Mouse (Mus musculus) left cerebral cortex, adult 2 months (tissue): ENCODE measurements around the gene Mgat5. TPM values are rescaled to one million over a fixed set of nuclear protein-coding genes. Genes with fewer than 3 reads are reported as not detected.

ENCODE experiments used
- DNase-seq, 2 experiments: peaks; one replicate each; pipeline ENCODE4 v3.0.0; 2021 to 2022; ENCODE audit warnings: low spot score in 2 of 2, mixed read lengths in 1 of 2; ENCODE audit errors: extremely low spot score in 1 of 2
- H3K27ac ChIP-seq: fragments of 200-600 bp; 2 replicates; pipeline ENCODE4 v1.8.1; 2022
- H3K4me3 ChIP-seq: fragments of 200-600 bp; 2 replicates; pipeline ENCODE4 v1.8.1; 2022
- CTCF ChIP-seq: fragments of 200-600 bp; IDR thresholded peaks from 2 replicates; pipeline ENCODE4 v1.8.1; 2022; ENCODE audit warnings: antibody characterized with exemption, mild to moderate bottlenecking, moderate library complexity
- intact Hi-C: fragments of 180-260 bp; cut with DNase I; formaldehyde crosslinking; loops from one replicate; pipeline ENCODE4 v1.15.1; 2025
- total RNA-seq, 2 experiments: library from RNA; stranded (reverse); gene quantifications; 2 replicates each; pipeline ENCODE4 v1.2.3; 2021

Gene Mgat5
- total RNA-seq, 2 experiments from 2014 or later, result 78.7 to 79.6 TPM

DNA sequence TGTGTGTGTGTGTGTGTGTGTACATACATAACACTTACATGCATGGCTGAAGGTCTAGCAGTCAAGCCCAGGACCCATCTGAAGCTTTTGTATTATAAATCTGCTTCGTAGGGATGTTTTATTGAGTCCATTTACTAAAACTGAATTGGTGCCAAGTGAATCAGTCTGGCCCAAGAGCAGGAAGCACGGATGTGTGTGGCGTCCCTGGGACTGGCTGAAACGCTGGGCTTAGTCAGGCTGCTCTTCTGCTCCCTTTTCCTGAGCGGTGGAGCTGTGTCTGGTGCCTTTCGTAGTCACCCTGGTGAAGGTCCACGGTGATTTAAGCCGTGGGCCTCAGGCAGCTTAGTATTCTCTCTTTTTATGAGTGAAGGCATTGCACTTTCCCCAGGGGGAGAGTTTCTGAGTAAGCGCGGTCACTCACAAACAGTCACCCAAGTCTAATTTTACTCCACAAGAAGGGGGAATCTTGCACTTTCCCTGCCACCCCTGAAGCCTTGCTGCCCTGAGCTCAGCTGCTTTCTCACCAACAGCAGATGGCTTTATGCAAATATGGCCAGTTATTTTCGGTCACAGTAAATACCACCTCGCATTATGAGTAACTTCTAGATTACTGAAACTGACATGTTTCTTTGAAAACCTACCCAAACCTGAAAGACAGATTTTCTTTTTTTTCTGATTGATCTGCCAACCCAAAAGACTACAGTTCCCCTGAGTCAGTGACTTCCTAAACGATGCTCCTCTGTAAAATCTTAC lies 176.1 kb downstream of the Mgat5 start:
- no peak for DNase-seq
- no peak for TF ChIP-seq CTCF
- intact Hi-C loops, result no loop called here
- Histone ChIP-seq H3K27ac (no peak overlapping the region), H3K4me3 (no peak overlapping the region)

- TF ChIP-seq CTCF, result no peak
- intact Hi-C loops, result no loop called here
- no peak for DNase-seq
- Histone ChIP-seq H3K27ac (no peak overlapping the region), H3K4me3 (no peak overlapping the region)
These were observed 178.3 kb downstream of the Mgat5 start for GRCm38 (mm10) chr1:127383071-127383470.

GRCm38 (mm10) chr1:127387226-127387625 lies 182.4 kb downstream of the Mgat5 start:
- no peak for TF ChIP-seq CTCF
- Histone ChIP-seq H3K4me3 (no peak overlapping the region), H3K27ac (no peak overlapping the region)
- no peak for DNase-seq
- intact Hi-C loops, result no loop called here

DNA sequence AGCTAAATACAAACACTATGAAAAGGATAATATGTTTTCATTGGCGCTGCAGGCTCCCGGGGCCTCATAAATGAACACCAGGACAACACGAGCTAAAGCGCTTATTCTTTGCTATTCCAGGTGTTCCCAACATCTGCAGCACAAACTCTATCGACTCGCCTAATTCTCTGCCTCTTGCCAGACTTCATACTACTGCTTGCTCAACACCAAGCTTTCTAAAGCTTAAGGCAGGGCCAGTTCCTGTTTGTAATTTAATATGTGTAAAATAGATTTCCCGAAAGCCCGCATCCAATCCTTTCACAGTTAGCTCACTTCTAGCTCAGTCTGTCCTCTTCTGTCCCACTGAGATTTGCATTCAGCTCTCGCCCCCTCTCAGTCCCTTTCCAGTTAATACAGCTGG lies 182.8 kb downstream of the Mgat5 start:
- DNase-seq, result no peak
- TF ChIP-seq CTCF, result no peak
- Histone ChIP-seq H3K27ac (no peak overlapping the region), H3K4me3 (no peak overlapping the region)
- intact Hi-C loops, result no loop called here

GRCm38 (mm10) chr1:127394716-127395115 lies 189.9 kb downstream of the Mgat5 start:
- Histone ChIP-seq H3K27ac (no peak overlapping the region), H3K4me3 (no peak overlapping the region)
- intact Hi-C loops, result no loop called here
- no peak for TF ChIP-seq CTCF
- DNase-seq, result no peak

DNA sequence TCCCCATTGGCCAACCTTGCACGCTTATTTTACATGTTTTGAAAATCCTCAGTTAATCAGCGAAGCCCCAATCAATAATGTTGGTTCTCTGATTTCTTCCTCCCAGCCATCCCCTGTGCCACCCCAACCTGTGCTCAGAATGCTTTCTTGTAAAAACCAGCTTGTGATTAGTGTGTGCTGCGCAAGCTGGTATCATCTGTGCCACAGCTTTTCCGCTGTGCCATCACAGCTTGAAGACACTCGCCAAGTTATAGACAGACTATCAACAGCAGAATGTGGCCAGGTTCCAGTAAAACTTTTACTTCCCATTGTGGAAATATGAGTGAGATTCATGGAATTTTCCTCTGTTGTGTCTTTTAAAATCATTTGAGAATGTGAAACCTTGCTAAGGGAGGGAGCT lies 190.9 kb downstream of the Mgat5 start:
- DNase-seq, result no peak
- no peak for TF ChIP-seq CTCF
- intact Hi-C loops, result no loop called here
- Histone ChIP-seq H3K27ac (no peak overlapping the region), H3K4me3 (no peak overlapping the region)

- DNase-seq, result no peak
- intact Hi-C loops, result no loop called here
- H3K27ac ChIP-seq, result no peak overlapping the region
- TF ChIP-seq CTCF, result no peak
- no peak overlapping the region for H3K4me3 ChIP-seq
These were observed 191.9 kb downstream of the Mgat5 start for GRCm38 (mm10) chr1:127396569-127397349.

- no peak for TF ChIP-seq CTCF
- Histone ChIP-seq H3K4me3 (no peak overlapping the region), H3K27ac (no peak overlapping the region)
- DNase-seq, result no peak
- intact Hi-C loops, result no loop called here
These were observed 192.6 kb downstream of the Mgat5 start for GRCm38 (mm10) chr1:127397396-127397795.

- no peak for TF ChIP-seq CTCF
These were observed 193.4 kb downstream of the Mgat5 start for GRCm38 (mm10) chr1:127398186-127398585.

DNA sequence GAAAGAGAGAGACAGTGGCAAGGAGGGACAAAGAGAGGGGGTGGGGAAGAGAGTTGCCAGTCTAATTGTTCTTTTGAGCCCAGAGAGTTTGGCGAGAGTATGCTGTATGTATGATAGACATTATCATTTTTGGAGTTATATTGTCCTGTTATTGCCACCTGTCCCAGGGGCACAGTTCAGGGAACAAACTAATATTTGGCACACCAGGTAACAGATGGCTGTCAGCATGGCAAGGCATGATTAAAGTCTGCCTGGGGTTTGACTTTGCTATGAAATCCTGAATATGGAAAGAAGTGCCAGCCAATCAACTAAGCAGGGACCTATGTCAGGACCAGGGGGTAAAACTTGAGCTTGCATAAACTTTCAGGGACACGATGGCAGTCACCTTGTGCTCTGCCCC lies 195.4 kb downstream of the Mgat5 start:
- Histone ChIP-seq H3K27ac (no peak overlapping the region), H3K4me3 (no peak overlapping the region)
- DNase-seq, result no peak
- intact Hi-C loops, result no loop called here
- TF ChIP-seq CTCF, result no peak

More at GRCm38 (mm10) chr1:127398186-127398585, 193.4 kb downstream of the Mgat5 start:
- intact Hi-C loops, result no loop called here
- Histone ChIP-seq H3K27ac (no peak overlapping the region), H3K4me3 (no peak overlapping the region)
- DNase-seq, result no peak

GRCm38 (mm10) chr1:127400666-127401065 lies 195.9 kb downstream of the Mgat5 start:
- intact Hi-C loops, result no loop called here
- H3K4me3 ChIP-seq, result no peak overlapping the region
- no peak for TF ChIP-seq CTCF
- no peak for DNase-seq
- H3K27ac ChIP-seq, result no peak overlapping the region

DNA sequence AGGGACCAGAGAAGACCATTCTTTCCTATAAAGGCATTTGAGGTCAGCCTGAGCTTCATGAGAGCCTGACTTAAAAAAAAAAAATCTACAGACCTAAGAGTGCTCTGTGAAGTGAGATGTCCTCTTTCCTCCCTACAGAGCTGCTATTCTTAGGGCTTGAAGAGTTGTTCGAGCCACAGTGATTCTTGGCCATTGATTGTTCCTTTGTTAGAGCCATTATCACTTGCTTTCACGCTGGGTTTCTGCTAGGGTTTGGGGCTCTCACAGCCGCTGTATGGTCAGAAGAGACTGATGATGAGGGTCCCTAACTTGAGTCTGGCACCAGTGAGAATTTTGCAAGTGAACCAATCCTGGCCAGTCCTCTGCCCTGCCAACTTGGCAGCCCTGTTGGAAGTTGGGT lies 199.8 kb downstream of the Mgat5 start:
- no peak for DNase-seq
- no peak overlapping the region for H3K4me3 ChIP-seq
- TF ChIP-seq CTCF, result no peak
- intact Hi-C loops, result no loop called here
- H3K27ac ChIP-seq, result no peak overlapping the region
